Mouse (Mus musculus): ENCODE data around the gene Scamp3. TPM values are rescaled to one million over a fixed set of nuclear protein-coding genes. Genes with fewer than 3 reads are reported as not detected.
"Not testable (repeated sequence)": the region's sequence is repeated elsewhere in the genome, so short reads cannot be mapped to it uniquely, and the experiment has no call there.

Scamp3 gene
- polyA plus RNA-seq, 1 experiment from 2014 or later: 93.9 TPM

DNA sequence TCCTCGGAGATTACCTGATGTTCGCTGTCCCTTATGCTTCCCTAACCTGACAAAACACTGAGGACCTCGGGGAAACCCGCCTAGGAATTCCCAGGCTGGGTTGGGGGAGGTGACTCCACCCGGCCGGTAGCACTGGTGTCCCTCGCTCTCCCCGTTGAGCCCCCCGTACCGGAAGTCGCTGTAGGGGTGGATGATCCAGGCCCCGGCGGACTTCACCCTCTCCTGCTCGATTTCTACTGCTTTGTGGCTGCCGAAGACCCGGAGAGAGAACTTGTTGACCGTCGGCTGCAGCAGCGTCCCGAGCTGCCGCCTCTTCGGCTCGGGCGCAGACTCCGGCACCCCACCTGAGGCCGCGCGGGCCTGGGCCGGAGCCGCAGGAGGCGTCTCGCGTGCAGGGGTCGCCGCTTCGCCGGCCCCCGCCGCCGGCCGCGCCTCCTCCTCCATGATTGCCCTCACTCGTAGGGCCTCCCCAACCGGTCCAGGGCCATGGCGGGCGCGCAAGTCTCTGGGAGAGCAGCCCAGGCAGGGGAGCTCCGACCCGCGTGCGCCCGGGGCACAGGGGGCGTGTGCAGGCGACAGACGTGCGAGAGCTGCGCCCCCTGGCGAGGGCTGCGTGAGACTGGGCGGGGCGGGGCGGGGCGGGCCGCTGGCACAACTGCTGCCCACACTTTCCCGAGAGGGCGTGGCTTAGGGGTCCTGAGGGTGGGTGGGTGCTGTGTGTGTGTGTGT, 17.5 kb upstream of the Scamp3 start, which contains the start of gene Hcn3:
Gene Hcn3, minus strand, starts transcription at position 581 of the 729 bp plus-strand sequence.
- peak within 1 kb of the TSS; percentile 66 for H3K4me3 ChIP-seq (ENCODE audit: low read length)
- no peak within 1 kb of the TSS for H3K27ac ChIP-seq (ENCODE audit: low read length)
- no peaks in the 10 kb centered on the region for H3K9me3 ChIP-seq (replicated peaks; ENCODE audit: control insufficient read depth, low read length)
- H3K27me3 ChIP-seq (ENCODE audit: control insufficient read depth, insufficient read depth, low read length): peaks cover 12% of the 10 kb centered on the region
- H3K9ac ChIP-seq (ENCODE audit: low read length): peak within 1 kb of the TSS; percentile 58
- under 1% methylated on average over 63 of the region's 66 CpGs for WGBS
- H3K4me1 ChIP-seq (ENCODE audit: control insufficient read depth, insufficient read depth, low read length): peaks cover 13% of the 10 kb centered on the region
- H3K4me2 ChIP-seq (ENCODE audit: low read depth, low read length): peak within 1 kb of the TSS; percentile 90
- 0 out of 2 replicates have a peak, but pooled peaks have one; percentile 20 for ATAC-seq (replicated peaks; ENCODE audit: extremely low read depth, insufficient read depth, low FRiP score)
- H3K36me3 ChIP-seq (ENCODE audit: control insufficient read depth, insufficient read depth): no peaks in the 10 kb centered on the region

DNA sequence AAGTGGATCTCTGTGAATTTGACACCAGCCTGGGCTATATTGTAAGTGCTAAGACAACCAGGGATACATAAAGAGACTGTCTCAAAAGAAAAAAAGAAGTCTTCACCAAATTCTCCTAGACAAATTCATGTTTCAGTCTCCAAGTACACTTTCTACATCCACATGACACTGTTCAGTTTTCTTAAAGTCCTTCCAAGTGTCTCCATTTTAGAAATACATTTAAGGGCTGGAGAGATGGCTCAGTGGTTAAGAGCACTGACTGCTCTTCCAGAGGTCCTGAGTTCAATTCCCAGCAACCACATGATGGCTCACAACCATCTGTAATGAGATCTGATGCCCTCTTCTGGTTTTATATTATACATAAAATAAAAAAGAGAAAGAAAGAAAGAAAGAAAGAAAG, 16.1 kb upstream of the Scamp3 start:
- not testable (repeated sequence) for H3K4me2 ChIP-seq (ENCODE audit: low read depth, low read length); H3K27ac ChIP-seq (ENCODE audit: low read length); H3K36me3 ChIP-seq (ENCODE audit: control insufficient read depth, insufficient read depth); ATAC-seq (replicated peaks; ENCODE audit: extremely low read depth, insufficient read depth, low FRiP score); H3K9ac ChIP-seq (ENCODE audit: low read length); H3K4me3 ChIP-seq (ENCODE audit: low read length); H3K9me3 ChIP-seq (replicated peaks; ENCODE audit: control insufficient read depth, low read length)
- Histone ChIP-seq H3K27me3 (ENCODE audit: control insufficient read depth, insufficient read depth, low read length) (peaks cover 12% of the 10 kb centered on the region), H3K4me1 (ENCODE audit: control insufficient read depth, insufficient read depth, low read length) (peaks cover 23% of the 10 kb centered on the region)

DNA sequence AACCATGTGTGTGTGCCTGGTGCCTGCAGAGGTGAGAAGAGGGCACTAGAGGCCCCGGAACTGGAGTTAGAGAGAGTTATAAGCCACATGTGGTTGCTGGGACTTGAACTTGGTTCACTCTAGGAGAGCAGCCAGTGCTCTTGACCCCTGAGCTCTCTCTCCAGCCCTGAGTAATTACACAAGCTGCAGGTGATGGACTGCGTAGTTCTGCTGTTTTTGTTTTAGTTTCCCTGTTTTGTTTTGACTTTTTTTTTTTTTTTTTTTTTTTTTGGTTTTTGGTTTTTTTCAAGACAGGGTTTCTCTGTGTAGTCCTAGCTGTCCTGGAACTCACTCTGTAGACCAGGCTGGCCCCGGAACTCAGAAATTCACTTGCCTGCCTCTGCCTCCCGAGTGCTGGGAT, 15.5 kb upstream of the Scamp3 start:
- peaks cover 12% of the 10 kb centered on the region for H3K27me3 ChIP-seq (ENCODE audit: control insufficient read depth, insufficient read depth, low read length)
- H3K4me3 ChIP-seq (ENCODE audit: low read length): no peak overlapping the region
- peaks cover 25% of the 10 kb centered on the region for H3K4me1 ChIP-seq (ENCODE audit: control insufficient read depth, insufficient read depth, low read length)
- 69% methylated on average over 4 of the region's 4 CpGs for WGBS
- H3K36me3 ChIP-seq (ENCODE audit: control insufficient read depth, insufficient read depth): no peaks in the 10 kb centered on the region
- no peak for ATAC-seq (replicated peaks; ENCODE audit: extremely low read depth, insufficient read depth, low FRiP score)
- H3K4me2 ChIP-seq (ENCODE audit: low read depth, low read length): no peak overlapping the region
- H3K9me3 ChIP-seq (replicated peaks; ENCODE audit: control insufficient read depth, low read length): no peaks in the 10 kb centered on the region
- H3K9ac ChIP-seq (ENCODE audit: low read length): no peak overlapping the region
- H3K27ac ChIP-seq (ENCODE audit: low read length): no peak overlapping the region

DNA sequence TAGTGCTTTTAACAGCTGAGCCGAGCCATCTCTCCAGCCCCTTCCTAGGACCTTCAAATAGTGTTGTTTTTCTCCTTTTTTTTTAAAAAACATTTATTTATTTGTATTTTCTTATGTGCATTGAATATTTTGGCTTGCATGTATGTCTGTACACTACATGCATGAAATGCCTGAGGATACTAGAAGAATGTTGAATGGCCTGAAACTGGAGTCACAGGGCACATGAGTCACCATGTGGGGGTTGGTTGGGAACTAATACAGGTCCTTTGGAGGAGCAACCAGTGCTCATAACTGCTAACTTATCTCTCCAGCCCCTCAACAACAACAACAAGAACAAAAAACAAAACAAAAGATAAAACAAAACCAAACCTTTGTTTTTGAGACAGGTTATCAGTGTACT, 14.2 kb upstream of the Scamp3 start:
- Histone ChIP-seq H3K4me1 (ENCODE audit: control insufficient read depth, insufficient read depth, low read length) (peaks cover 25% of the 10 kb centered on the region), H3K9ac (ENCODE audit: low read length) (no peak overlapping the region), H3K4me2 (ENCODE audit: low read depth, low read length) (no peak overlapping the region), H3K4me3 (ENCODE audit: low read length) (no peak overlapping the region), H3K9me3 (replicated peaks; ENCODE audit: control insufficient read depth, low read length) (no peaks in the 10 kb centered on the region), H3K27me3 (ENCODE audit: control insufficient read depth, insufficient read depth, low read length) (peaks cover 12% of the 10 kb centered on the region), H3K36me3 (ENCODE audit: control insufficient read depth, insufficient read depth) (peaks cover 8% of the 10 kb centered on the region), H3K27ac (ENCODE audit: low read length) (no peak overlapping the region)
- no peak for ATAC-seq (replicated peaks; ENCODE audit: extremely low read depth, insufficient read depth, low FRiP score)
- WGBS: 77% methylated on average over 1 of the region's 1 CpGs

DNA sequence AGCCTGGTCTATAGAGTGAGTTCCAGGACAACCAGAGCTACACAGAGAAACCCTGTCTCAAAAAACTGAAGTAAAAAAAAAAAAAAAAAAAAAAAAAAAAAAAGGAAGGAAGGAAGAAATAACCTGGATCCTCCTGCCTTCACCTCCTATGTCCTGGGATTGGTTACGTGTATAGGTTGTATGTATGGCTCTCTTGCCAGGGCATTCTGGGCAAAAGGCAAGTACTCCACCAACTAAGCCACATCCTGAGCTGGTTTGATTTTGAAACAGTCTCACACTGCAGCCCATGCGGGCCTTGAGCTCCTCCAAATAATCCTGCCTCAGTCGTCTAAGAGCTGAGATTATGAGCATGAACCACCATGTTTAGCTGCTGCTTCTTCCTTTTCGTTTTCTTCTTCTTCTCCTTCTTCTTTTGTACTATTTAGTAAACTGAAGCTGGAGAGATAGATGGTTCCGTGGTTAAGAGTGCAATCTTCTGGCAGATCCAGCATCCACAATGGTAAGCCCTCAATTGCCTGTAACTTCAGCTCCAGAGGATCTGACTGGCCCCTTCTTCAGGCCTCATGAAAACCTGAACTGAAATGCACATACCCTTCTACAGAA, 13.5 kb upstream of the Scamp3 start:
- no peak for ATAC-seq (replicated peaks; ENCODE audit: extremely low read depth, insufficient read depth, low FRiP score)
- Histone ChIP-seq H3K36me3 (ENCODE audit: control insufficient read depth, insufficient read depth) (peaks cover 13% of the 10 kb centered on the region), H3K9ac (ENCODE audit: low read length) (peak overlapping the region; percentile 99), H3K4me1 (ENCODE audit: control insufficient read depth, insufficient read depth, low read length) (peaks cover 25% of the 10 kb centered on the region), H3K27me3 (ENCODE audit: control insufficient read depth, insufficient read depth, low read length) (peaks cover 8% of the 10 kb centered on the region), H3K4me2 (ENCODE audit: low read depth, low read length) (peak overlapping the region; percentile 83), H3K9me3 (replicated peaks; ENCODE audit: control insufficient read depth, low read length) (no peaks in the 10 kb centered on the region), H3K4me3 (ENCODE audit: low read length) (peak overlapping the region; percentile 97), H3K27ac (ENCODE audit: low read length) (no peak overlapping the region; the same call in 1 of the 2 replicates)
- WGBS: 74% methylated on average over 5 of the region's 5 CpGs

DNA sequence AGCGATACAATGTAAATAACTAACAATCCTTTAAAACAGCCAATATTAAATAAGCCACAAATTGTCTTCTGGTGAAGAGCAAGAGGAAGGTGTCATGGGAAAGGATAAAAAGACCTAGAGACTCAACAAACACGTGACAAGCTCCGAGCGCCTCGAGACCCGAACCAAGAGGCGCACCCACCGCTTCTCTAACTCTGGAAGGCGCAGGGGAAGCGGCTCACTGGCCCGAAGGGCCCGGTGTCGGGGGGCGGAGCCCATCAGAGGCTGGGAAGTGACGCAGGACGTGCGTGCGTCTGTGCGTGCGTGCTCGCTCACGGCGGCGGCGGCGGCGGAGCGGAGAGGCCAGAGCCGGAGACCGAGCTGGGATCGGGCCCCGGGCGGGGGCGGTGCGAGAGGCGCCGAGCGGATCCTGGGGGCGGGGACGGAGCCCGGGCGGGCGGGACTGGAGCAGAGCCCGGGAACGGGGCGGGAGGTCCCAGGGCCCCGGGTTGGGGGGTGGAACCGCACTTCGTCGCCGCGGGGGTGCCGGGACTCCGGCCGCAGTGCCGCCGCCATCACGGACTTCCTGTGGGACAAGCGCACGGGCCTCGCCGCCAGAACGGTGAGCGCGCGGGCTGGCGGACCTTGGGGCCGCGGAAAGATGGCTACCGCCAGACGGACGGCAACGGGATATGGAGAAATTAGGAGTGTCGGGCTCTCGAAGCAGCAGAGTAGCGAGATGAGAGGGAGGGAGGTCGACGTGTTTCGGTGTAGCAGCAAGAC, 12.6 kb upstream of the Scamp3 start, which contains the start of gene Clk2:
Gene Clk2, plus strand, starts transcription at position 290 of the 762 bp plus-strand sequence.
- Histone ChIP-seq H3K9ac (ENCODE audit: low read length) (peak within 1 kb of the TSS; percentile 99), H3K27ac (ENCODE audit: low read length) (peak within 1 kb of the TSS; percentile 99), H3K4me2 (ENCODE audit: low read depth, low read length) (peak within 1 kb of the TSS; percentile 86), H3K36me3 (ENCODE audit: control insufficient read depth, insufficient read depth) (peaks cover 22% of the 10 kb centered on the region), H3K9me3 (replicated peaks; ENCODE audit: control insufficient read depth, low read length) (no peaks in the 10 kb centered on the region), H3K4me3 (ENCODE audit: low read length) (peak within 1 kb of the TSS; percentile 97), H3K27me3 (ENCODE audit: control insufficient read depth, insufficient read depth, low read length) (no peaks in the 10 kb centered on the region), H3K4me1 (ENCODE audit: control insufficient read depth, insufficient read depth, low read length) (peaks cover 21% of the 10 kb centered on the region)
- ATAC-seq (replicated peaks; ENCODE audit: extremely low read depth, insufficient read depth, low FRiP score): peak; percentile 99
- under 1% methylated on average over 68 of the region's 79 CpGs for WGBS

DNA sequence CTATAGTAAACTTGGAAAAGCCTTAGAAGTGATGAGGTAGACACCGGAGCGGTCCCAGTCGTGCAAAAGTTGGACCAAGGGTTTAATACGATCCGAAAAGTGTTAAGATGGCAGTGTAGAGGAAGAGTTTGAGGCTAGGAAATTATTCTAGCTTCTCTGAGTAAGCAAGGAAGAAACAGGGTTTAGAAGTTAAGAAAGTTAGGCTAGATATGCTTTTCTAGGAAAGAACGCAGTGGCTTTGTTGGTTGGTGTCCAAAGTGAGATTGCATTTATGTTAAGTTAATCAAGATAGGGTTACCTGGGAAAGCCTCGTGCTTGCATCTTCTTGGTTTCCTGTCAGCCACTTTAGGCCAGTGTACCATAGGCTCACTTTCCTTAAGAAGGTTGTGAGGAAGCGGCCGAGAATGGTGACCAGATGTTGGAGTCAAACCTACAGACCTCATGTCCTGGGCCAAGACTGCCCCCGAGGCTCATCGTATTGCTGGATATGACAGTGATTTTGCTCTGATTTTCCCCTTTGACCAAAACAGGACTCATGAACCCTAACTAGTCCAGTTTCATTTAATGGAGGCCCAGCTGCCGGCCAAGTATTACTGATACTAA, 11.9 kb upstream of the Scamp3 start:
- WGBS: 17% methylated on average over 12 of the region's 12 CpGs
- Histone ChIP-seq H3K9ac (ENCODE audit: low read length) (peak overlapping the region; percentile 99), H3K9me3 (replicated peaks; ENCODE audit: control insufficient read depth, low read length) (no peaks in the 10 kb centered on the region), H3K4me1 (ENCODE audit: control insufficient read depth, insufficient read depth, low read length) (peaks cover 19% of the 10 kb centered on the region), H3K4me3 (ENCODE audit: low read length) (peak overlapping the region; percentile 97), H3K4me2 (ENCODE audit: low read depth, low read length) (peak overlapping the region; percentile 86), H3K36me3 (ENCODE audit: control insufficient read depth, insufficient read depth) (peaks cover 29% of the 10 kb centered on the region), H3K27ac (ENCODE audit: low read length) (peak overlapping the region; percentile 99), H3K27me3 (ENCODE audit: control insufficient read depth, insufficient read depth, low read length) (no peaks in the 10 kb centered on the region)
- no peak for ATAC-seq (replicated peaks; ENCODE audit: extremely low read depth, insufficient read depth, low FRiP score)

DNA sequence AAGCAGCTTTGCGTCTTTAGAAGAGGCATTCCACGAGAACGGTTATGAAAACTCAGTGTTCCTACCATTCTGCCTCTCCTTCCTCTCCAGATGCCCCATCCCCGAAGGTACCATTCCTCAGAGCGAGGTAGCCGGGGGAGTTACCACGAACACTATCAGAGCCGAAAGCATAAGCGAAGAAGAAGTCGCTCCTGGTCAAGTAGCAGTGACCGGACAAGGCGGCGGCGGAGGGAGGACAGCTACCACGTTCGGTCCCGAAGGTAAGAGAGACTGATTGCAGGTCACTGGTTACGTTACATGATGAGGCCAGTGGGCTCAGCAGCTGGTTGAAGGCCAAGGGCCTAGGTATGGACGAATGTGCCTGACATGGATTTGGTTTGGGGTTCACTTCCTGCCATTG, 10.3 kb upstream of the Scamp3 start:
- H3K36me3 ChIP-seq (ENCODE audit: control insufficient read depth, insufficient read depth): peaks cover 37% of the 10 kb centered on the region
- no peak overlapping the region for H3K27ac ChIP-seq (ENCODE audit: low read length)
- H3K9ac ChIP-seq (ENCODE audit: low read length): no peak overlapping the region
- 91% methylated on average over 19 of the region's 19 CpGs for WGBS
- H3K27me3 ChIP-seq (ENCODE audit: control insufficient read depth, insufficient read depth, low read length): no peaks in the 10 kb centered on the region
- H3K4me2 ChIP-seq (ENCODE audit: low read depth, low read length): no peak overlapping the region
- peaks cover 19% of the 10 kb centered on the region for H3K4me1 ChIP-seq (ENCODE audit: control insufficient read depth, insufficient read depth, low read length)
- no peaks in the 10 kb centered on the region for H3K9me3 ChIP-seq (replicated peaks; ENCODE audit: control insufficient read depth, low read length)
- no peak for ATAC-seq (replicated peaks; ENCODE audit: extremely low read depth, insufficient read depth, low FRiP score)
- H3K4me3 ChIP-seq (ENCODE audit: low read length): no peak overlapping the region
